Mouse (Mus musculus) kidney, embryonic 16.5 days (tissue): ENCODE results near the gene Fthl17c. TPM values are rescaled to one million over a fixed set of nuclear protein-coding genes. Genes with fewer than 3 reads are reported as not detected.
"Not testable (repeated sequence)": the region's sequence is repeated elsewhere in the genome, so short reads cannot be mapped to it uniquely, and the experiment has no call there.

ENCODE experiments used
- ATAC-seq: fragments of 200-750 bp; cut with Nextera tagmentation; 2 replicates; pipeline ENCODE4 v1.8.0; 2017; ENCODE audit warnings: moderate TSS enrichment; ENCODE audit not compliant: low FRiP score, low TSS enrichment
- H3K27ac ChIP-seq: fragments of 300-500 bp; sonication (generic); 2 replicates; pipeline ENCODE4 v1.5.1; 2014; ENCODE audit warnings: low read length
- H3K27me3 ChIP-seq: fragments of 300-500 bp; sonication (generic); 2 replicates; pipeline ENCODE4 v1.6.1; 2014; ENCODE audit warnings: low read length, control low read depth, mixed read lengths; ENCODE audit not compliant: insufficient read depth
- H3K36me3 ChIP-seq: fragments of 300-500 bp; sonication (generic); 2 replicates; pipeline ENCODE4 v1.6.1; 2014; ENCODE audit warnings: low read length, control low read depth, mixed read lengths; ENCODE audit not compliant: insufficient read depth
- H3K4me1 ChIP-seq: fragments of 300-500 bp; sonication (generic); 2 replicates; pipeline ENCODE4 v1.6.1; 2014; ENCODE audit warnings: low read length, control low read depth, mixed read lengths; ENCODE audit not compliant: insufficient read depth
- H3K4me2 ChIP-seq: fragments of 300-500 bp; sonication (generic); replicated peaks from 2 replicates; pipeline ENCODE4 v1.6.1; 2014; ENCODE audit warnings: low read depth, low read length
- H3K4me3 ChIP-seq: fragments of 300-500 bp; sonication (generic); 2 replicates; pipeline ENCODE4 v1.5.1; 2014; ENCODE audit warnings: mild to moderate bottlenecking, low read length
- H3K9ac ChIP-seq: fragments of 300-500 bp; sonication (generic); replicated peaks from 2 replicates; pipeline ENCODE4 v1.6.1; 2014; ENCODE audit warnings: low read length
- H3K9me3 ChIP-seq: fragments of 300-500 bp; sonication (generic); 2 replicates; pipeline ENCODE4 v1.6.1; 2016; ENCODE audit warnings: low read length, control low read depth
- WGBS: fragments of 180-500 bp; shearing (Covaris S2); extraction: QIAGEN DNeasy Blood & Tissue Kit; methylation state at CpG from one replicate; pipeline ENCODE4 v1.1.7; 2014; 5-methylcytosine and 5-hydroxymethylcytosine counted together
- polyA plus RNA-seq: library from polyadenylated mRNA; unstranded; fragments of >200 nt; fragmentation: Nextera tagmentation; extraction: Ambion mirVana; gene quantifications from 2 replicates; pipeline ENCODE4 v1.2.1, GENCODE M21; 2015

Gene Fthl17c
- not detected in 2 replicates for polyA plus RNA-seq

GRCm38 (mm10) chrX:8976459-8976858, at the start of gene Fthl17c:
Gene Fthl17c, minus strand, starts transcription at chrX:8976559.
- H3K36me3 ChIP-seq, H3K9ac ChIP-seq, H3K4me3 ChIP-seq, H3K4me1 ChIP-seq, H3K4me2 ChIP-seq, H3K9me3 ChIP-seq, H3K27me3 ChIP-seq, ATAC-seq, H3K27ac ChIP-seq: not testable (repeated sequence)
- no CpG with 5 or more reads among the region's 11 CpGs for WGBS

- Histone ChIP-seq H3K4me1 (no peaks in the 10 kb centered on the region), H3K9ac (no peak overlapping the region), H3K9me3 (no peaks in the 10 kb centered on the region), H3K4me2 (no peak overlapping the region), H3K27me3 (no peaks in the 10 kb centered on the region), H3K27ac (no peak overlapping the region), H3K4me3 (no peak overlapping the region), H3K36me3 (no peaks in the 10 kb centered on the region)
- 66% methylated on average over 10 of the region's 10 CpGs for WGBS
- no peak for ATAC-seq
Observed at GRCm38 (mm10) chrX:9019481-9019880, 43.1 kb upstream of the Fthl17c start.

- Histone ChIP-seq H3K4me2 (no peak overlapping the region), H3K27ac (no peak overlapping the region), H3K4me1 (no peaks in the 10 kb centered on the region), H3K9ac (no peak overlapping the region), H3K27me3 (no peaks in the 10 kb centered on the region), H3K9me3 (no peaks in the 10 kb centered on the region), H3K4me3 (no peak overlapping the region), H3K36me3 (no peaks in the 10 kb centered on the region)
- no peak for ATAC-seq
- 59% methylated on average over 1 of the region's 1 CpGs for WGBS
Observed at GRCm38 (mm10) chrX:9016079-9016478, 39.7 kb upstream of the Fthl17c start.

GRCm38 (mm10) chrX:8986655-8987054, 10.3 kb upstream of the Fthl17c start, which contains the start of gene Fthl17d:
Gene Fthl17d, minus strand, starts transcription at chrX:8986755.
- H3K4me2 ChIP-seq, H3K27me3 ChIP-seq, H3K36me3 ChIP-seq, H3K4me3 ChIP-seq, H3K9me3 ChIP-seq, H3K9ac ChIP-seq, H3K27ac ChIP-seq, H3K4me1 ChIP-seq, ATAC-seq: not testable (repeated sequence)
- WGBS, result no CpG with 5 or more reads among the region's 9 CpGs

- not testable (repeated sequence) for H3K9ac ChIP-seq, H3K27ac ChIP-seq, H3K4me2 ChIP-seq, ATAC-seq, H3K4me3 ChIP-seq, H3K9me3 ChIP-seq, H3K36me3 ChIP-seq, H3K27me3 ChIP-seq, H3K4me1 ChIP-seq
- 30% methylated on average over 4 of the region's 4 CpGs for WGBS
Observed at GRCm38 (mm10) chrX:8964618-8965017, 11.7 kb downstream of the Fthl17c start.

- not testable (repeated sequence) for H3K27me3 ChIP-seq, H3K27ac ChIP-seq, H3K36me3 ChIP-seq, H3K4me1 ChIP-seq, H3K9ac ChIP-seq, H3K4me3 ChIP-seq, H3K9me3 ChIP-seq, ATAC-seq, H3K4me2 ChIP-seq
- 93% methylated on average over 3 of the region's 11 CpGs for WGBS
Observed at GRCm38 (mm10) chrX:8962875-8963274, 13.5 kb downstream of the Fthl17c start, which contains the start of gene Fthl17b. Gene Fthl17b, minus strand, starts transcription at chrX:8962975.

- H3K4me1 ChIP-seq, H3K4me2 ChIP-seq, H3K27ac ChIP-seq, H3K4me3 ChIP-seq, H3K36me3 ChIP-seq, H3K27me3 ChIP-seq, H3K9me3 ChIP-seq, H3K9ac ChIP-seq: not testable (repeated sequence)
- ATAC-seq, result peak; percentile 76
- WGBS, result 20% methylated on average over 6 of the region's 7 CpGs
Observed at GRCm38 (mm10) chrX:8948130-8948805, 28.1 kb downstream of the Fthl17c start.

GRCm38 (mm10) chrX:8944041-8944440, 32.3 kb downstream of the Fthl17c start:
- 82% methylated on average over 8 of the region's 8 CpGs for WGBS
- Histone ChIP-seq H3K27me3 (no peaks in the 10 kb centered on the region), H3K36me3 (no peaks in the 10 kb centered on the region), H3K9ac (no peak overlapping the region), H3K4me3 (no peak overlapping the region), H3K9me3 (no peaks in the 10 kb centered on the region), H3K4me1 (no peaks in the 10 kb centered on the region), H3K4me2 (no peak overlapping the region), H3K27ac (no peak overlapping the region)
- no peak for ATAC-seq

GRCm38 (mm10) chrX:8927308-8927707, 49.1 kb downstream of the Fthl17c start:
- no peak for ATAC-seq
- Histone ChIP-seq H3K36me3 (no peaks in the 10 kb centered on the region), H3K27me3 (no peaks in the 10 kb centered on the region), H3K9ac (no peak overlapping the region), H3K4me1 (no peaks in the 10 kb centered on the region), H3K4me2 (no peak overlapping the region), H3K4me3 (no peak overlapping the region), H3K27ac (no peak overlapping the region), H3K9me3 (no peaks in the 10 kb centered on the region)
- 48% methylated on average over 4 of the region's 4 CpGs for WGBS
